In genomic region chrX:150677505-150677904, GRCm38 (mm10) we compare ENCODE assay signal across 24 mouse cellular contexts. TPM values are rescaled to one million over a fixed set of nuclear protein-coding genes. Genes with fewer than 3 reads are reported as not detected.
"Had no signal": no experiment of that assay in that cellular context is flagged by ENCODE, and none has a peak within 500 bp of the region (broad histone marks: within the 10 kb centered on the region; RNA-seq: fewer than 3 reads in every experiment).

No protein-coding gene starts in this region.

- H3K36me3 ChIP-seq: embryonic facial prominence, embryonic 10.5 days; embryonic facial prominence, embryonic 12.5 days; embryonic facial prominence, embryonic 13.5 days; embryonic facial prominence, embryonic 15.5 days; forebrain, embryonic 10.5 days; forebrain, embryonic 12.5 days; forebrain, embryonic 15.5 days; heart, embryonic 10.5 days had no signal

- H3K27ac ChIP-seq: embryonic facial prominence, embryonic 10.5 days; embryonic facial prominence, embryonic 12.5 days; embryonic facial prominence, embryonic 13.5 days; embryonic facial prominence, embryonic 15.5 days; forebrain, embryonic 10.5 days; forebrain, embryonic 12.5 days; forebrain, embryonic 13.5 days; forebrain, embryonic 15.5 days; gastrocnemius, adult 2 months; heart, adult 2 months; heart, embryonic 10.5 days had no signal

- H3K4me1 ChIP-seq: embryonic facial prominence, embryonic 10.5 days; embryonic facial prominence, embryonic 12.5 days; embryonic facial prominence, embryonic 13.5 days; embryonic facial prominence, embryonic 15.5 days; forebrain, embryonic 10.5 days; forebrain, embryonic 12.5 days; forebrain, embryonic 13.5 days; forebrain, embryonic 15.5 days; heart, embryonic 10.5 days had no signal

- H3K27me3 ChIP-seq: embryonic facial prominence, embryonic 12.5 days; embryonic facial prominence, embryonic 15.5 days; forebrain, embryonic 12.5 days; forebrain, embryonic 13.5 days; forebrain, embryonic 15.5 days had no signal

- H3K4me3 ChIP-seq: embryonic facial prominence, embryonic 10.5 days; embryonic facial prominence, embryonic 12.5 days; embryonic facial prominence, embryonic 13.5 days; embryonic facial prominence, embryonic 15.5 days; erythroblast, embryonic 14.5 days; forebrain, embryonic 10.5 days; forebrain, embryonic 12.5 days; forebrain, embryonic 13.5 days; forebrain, embryonic 15.5 days; gastrocnemius, adult 2 months; heart, adult 2 months; heart, embryonic 10.5 days had no signal

- H3K9me3 ChIP-seq: embryonic facial prominence, embryonic 10.5 days; embryonic facial prominence, embryonic 12.5 days; embryonic facial prominence, embryonic 13.5 days; embryonic facial prominence, embryonic 15.5 days; forebrain, embryonic 10.5 days; forebrain, embryonic 12.5 days; forebrain, embryonic 13.5 days; forebrain, embryonic 15.5 days; heart, embryonic 10.5 days had no signal

- DNase-seq: cerebellum, postnatal 10 days; cerebellum, postnatal 14 days; cerebellum, postnatal 25 days; cerebellum, postnatal 36 days; embryo, embryonic 11 days; forebrain, postnatal 0 days; gastrocnemius, adult 2 months; gastrocnemius, postnatal 10 days; gastrocnemius, postnatal 14 days; gastrocnemius, postnatal 25 days; gastrocnemius, postnatal 36 days; heart, adult 11 months; heart, adult 18-20 months; heart, adult 2 months had no signal

RNA-seq across cellular contexts. Expression of gene Tro, which starts 20.1 kb away (rescaled TPM):
- polyA plus RNA-seq: erythroblast, embryonic 14.5 days had no signal
